Mouse (Mus musculus) liver, embryonic 15.5 days (tissue): Measurements from ENCODE around the gene Tmem170. TPM values are rescaled to one million over a fixed set of nuclear protein-coding genes. Genes with fewer than 3 reads are reported as not detected.

Experiments
- ATAC-seq: fragments of 200-750 bp; cut with Nextera tagmentation; 2 replicates; pipeline ENCODE4 v1.8.0; 2017; ENCODE audit warnings: moderate number of reproducible peaks, mild to moderate bottlenecking, moderate library complexity; ENCODE audit not compliant: insufficient read depth
- H3K27ac ChIP-seq: fragments of 300-500 bp; sonication (generic); replicated peaks from 2 replicates; pipeline ENCODE4 v1.5.1; 2015; ENCODE audit warnings: mild to moderate bottlenecking, inconsistent platforms
- H3K27me3 ChIP-seq: fragments of 300-500 bp; sonication (generic); 2 replicates; pipeline ENCODE4 v1.6.1; 2015; ENCODE audit warnings: mild to moderate bottlenecking, inconsistent platforms
- H3K36me3 ChIP-seq: fragments of 300-500 bp; sonication (generic); replicated peaks from 2 replicates; pipeline ENCODE4 v1.6.1; 2015; ENCODE audit warnings: moderate library complexity, mild to moderate bottlenecking, inconsistent platforms
- H3K4me1 ChIP-seq: fragments of 300-500 bp; sonication (generic); replicated peaks from 2 replicates; pipeline ENCODE4 v1.6.1; 2015; ENCODE audit warnings: inconsistent platforms
- H3K4me2 ChIP-seq: fragments of 300-500 bp; sonication (generic); 2 replicates; pipeline ENCODE4 v1.6.1; 2015; ENCODE audit warnings: moderate library complexity, mild to moderate bottlenecking, inconsistent platforms
- H3K4me3 ChIP-seq: fragments of 300-500 bp; sonication (generic); replicated peaks from 2 replicates; pipeline ENCODE4 v1.5.1; 2015; ENCODE audit warnings: mild to moderate bottlenecking, inconsistent platforms
- H3K9ac ChIP-seq: fragments of 300-500 bp; sonication (generic); 2 replicates; pipeline ENCODE4 v1.6.1; 2015; ENCODE audit warnings: moderate library complexity, mild to moderate bottlenecking, inconsistent platforms
- H3K9me3 ChIP-seq: fragments of 300-500 bp; sonication (generic); replicated peaks from 2 replicates; pipeline ENCODE4 v1.6.1; 2016; ENCODE audit warnings: inconsistent platforms
- WGBS: fragments of 180-500 bp; shearing (Covaris S2); methylation state at CpG from one replicate; pipeline ENCODE4 v1.1.7; 2015; ENCODE audit warnings: mixed read lengths; ENCODE audit not compliant: insufficient replicate concordance; 5-methylcytosine and 5-hydroxymethylcytosine counted together
- polyA plus RNA-seq: library from polyadenylated mRNA; unstranded; fragments of >200 nt; fragmentation: Nextera tagmentation; extraction: Ambion mirVana; gene quantifications from 2 replicates; pipeline ENCODE4 v1.2.1, GENCODE M21; 2015

The Tmem170 gene
- 3.6 and 4.4 TPM in 2 replicates for polyA plus RNA-seq

GRCm38 (mm10) chr8:111876355-111876948 lies at the start of gene Tmem170:
Gene Tmem170 (minus strand): TSS chr8:111876750.
- Histone ChIP-seq H3K9me3 (no peaks in the 10 kb centered on the region), H3K4me2 (peak within 1 kb of the TSS; percentile 96), H3K36me3 (no peaks in the 10 kb centered on the region), H3K9ac (peak within 1 kb of the TSS; percentile 82), H3K4me3 (peak within 1 kb of the TSS; percentile 90), H3K27me3 (no peaks in the 10 kb centered on the region), H3K27ac (peak within 1 kb of the TSS; percentile 86), H3K4me1 (peaks cover 19% of the 10 kb centered on the region)
- ATAC-seq: peak; percentile 99
- under 1% methylated on average over 53 of the region's 53 CpGs for WGBS

GRCm38 (mm10) chr8:111924976-111925375 lies 48.4 kb upstream of the Tmem170 start:
- Histone ChIP-seq H3K4me2 (no peak overlapping the region), H3K36me3 (no peaks in the 10 kb centered on the region), H3K27me3 (no peaks in the 10 kb centered on the region), H3K4me1 (peaks cover 40% of the 10 kb centered on the region), H3K27ac (peak overlapping the region; percentile 73), H3K4me3 (no peak overlapping the region), H3K9ac (peak overlapping the region; percentile 21; the same call in 1 of the 2 replicates), H3K9me3 (no peaks in the 10 kb centered on the region)
- WGBS: 22% methylated on average over 7 of the region's 7 CpGs
- ATAC-seq: no peak

- Histone ChIP-seq H3K9ac (no peak overlapping the region), H3K4me2 (no peak overlapping the region), H3K4me3 (no peak overlapping the region), H3K27ac (no peak overlapping the region), H3K9me3 (no peaks in the 10 kb centered on the region), H3K4me1 (peaks cover 24% of the 10 kb centered on the region), H3K27me3 (no peaks in the 10 kb centered on the region), H3K36me3 (no peaks in the 10 kb centered on the region)
- 25% methylated on average over 10 of the region's 10 CpGs for WGBS
- ATAC-seq: peak; percentile 38; the same call in 1 of the 2 replicates
These were observed 46.8 kb upstream of the Tmem170 start for GRCm38 (mm10) chr8:111923383-111923804.

GRCm38 (mm10) chr8:111920971-111921370 lies 44.4 kb upstream of the Tmem170 start:
- H3K27me3 ChIP-seq: no peaks in the 10 kb centered on the region
- H3K4me3 ChIP-seq: no peak overlapping the region
- no peaks in the 10 kb centered on the region for H3K36me3 ChIP-seq
- ATAC-seq: no peak
- H3K4me1 ChIP-seq: peaks cover 15% of the 10 kb centered on the region
- no peak overlapping the region for H3K4me2 ChIP-seq
- H3K9ac ChIP-seq: no peak overlapping the region
- H3K27ac ChIP-seq: no peak overlapping the region
- 52% methylated on average over 4 of the region's 4 CpGs for WGBS
- no peaks in the 10 kb centered on the region for H3K9me3 ChIP-seq

GRCm38 (mm10) chr8:111919663-111920062 lies 43.1 kb upstream of the Tmem170 start:
- no peak overlapping the region for H3K4me2 ChIP-seq
- H3K27me3 ChIP-seq: no peaks in the 10 kb centered on the region
- H3K9ac ChIP-seq: no peak overlapping the region
- no peak for ATAC-seq
- H3K36me3 ChIP-seq: no peaks in the 10 kb centered on the region
- WGBS: 63% methylated on average over 2 of the region's 2 CpGs
- H3K4me3 ChIP-seq: no peak overlapping the region
- no peaks in the 10 kb centered on the region for H3K9me3 ChIP-seq
- no peak overlapping the region for H3K27ac ChIP-seq
- peaks cover 7% of the 10 kb centered on the region for H3K4me1 ChIP-seq

- H3K4me3 ChIP-seq: no peak overlapping the region
- H3K9ac ChIP-seq: no peak overlapping the region
- ATAC-seq: no peak
- H3K9me3 ChIP-seq: no peaks in the 10 kb centered on the region
- peaks cover 63% of the 10 kb centered on the region for H3K27me3 ChIP-seq
- no peak overlapping the region for H3K4me2 ChIP-seq
- H3K4me1 ChIP-seq: no peaks in the 10 kb centered on the region
- no peak overlapping the region for H3K27ac ChIP-seq
- WGBS: 52% methylated on average over 12 of the region's 12 CpGs
- H3K36me3 ChIP-seq: no peaks in the 10 kb centered on the region
These were observed 36.4 kb upstream of the Tmem170 start for GRCm38 (mm10) chr8:111912860-111913432.

GRCm38 (mm10) chr8:111911572-111911971 lies 35.0 kb upstream of the Tmem170 start:
- H3K9ac ChIP-seq: no peak overlapping the region
- H3K36me3 ChIP-seq: no peaks in the 10 kb centered on the region
- H3K27me3 ChIP-seq: peaks cover 64% of the 10 kb centered on the region
- no peak overlapping the region for H3K4me3 ChIP-seq
- no peaks in the 10 kb centered on the region for H3K4me1 ChIP-seq
- H3K27ac ChIP-seq: no peak overlapping the region
- no peaks in the 10 kb centered on the region for H3K9me3 ChIP-seq
- WGBS: 48% methylated on average over 7 of the region's 7 CpGs
- H3K4me2 ChIP-seq: no peak overlapping the region
- no peak for ATAC-seq

- Histone ChIP-seq H3K27ac (no peak within 1 kb of the TSS), H3K27me3 (peaks cover 67% of the 10 kb centered on the region), H3K4me2 (peak within 1 kb of the TSS; percentile 13; the same call in 1 of the 2 replicates), H3K4me3 (no peak within 1 kb of the TSS), H3K9ac (no peak within 1 kb of the TSS), H3K9me3 (no peaks in the 10 kb centered on the region), H3K36me3 (no peaks in the 10 kb centered on the region), H3K4me1 (no peaks in the 10 kb centered on the region)
- ATAC-seq: no peak
- 9% methylated on average over 47 of the region's 47 CpGs for WGBS
These were observed 33.3 kb upstream of the Tmem170 start, which contains the start of gene Chst5 for GRCm38 (mm10) chr8:111909621-111910450. Gene Chst5 (minus strand): TSS chr8:111910447.

GRCm38 (mm10) chr8:111905500-111906121 lies 29.1 kb upstream of the Tmem170 start:
- H3K27ac ChIP-seq: no peak overlapping the region
- H3K4me3 ChIP-seq: no peak overlapping the region
- H3K9me3 ChIP-seq: no peaks in the 10 kb centered on the region
- H3K9ac ChIP-seq: no peak overlapping the region
- no peaks in the 10 kb centered on the region for H3K36me3 ChIP-seq
- peaks cover 35% of the 10 kb centered on the region for H3K27me3 ChIP-seq
- no peaks in the 10 kb centered on the region for H3K4me1 ChIP-seq
- WGBS: 37% methylated on average over 8 of the region's 8 CpGs
- ATAC-seq: no peak
- no peak overlapping the region for H3K4me2 ChIP-seq

GRCm38 (mm10) chr8:111902080-111902479 lies 25.5 kb upstream of the Tmem170 start:
- Histone ChIP-seq H3K9me3 (no peaks in the 10 kb centered on the region), H3K27ac (no peak overlapping the region), H3K4me3 (no peak overlapping the region), H3K27me3 (peaks cover 14% of the 10 kb centered on the region), H3K9ac (no peak overlapping the region), H3K4me1 (no peaks in the 10 kb centered on the region), H3K4me2 (no peak overlapping the region), H3K36me3 (no peaks in the 10 kb centered on the region)
- ATAC-seq: no peak
- WGBS: 53% methylated on average over 5 of the region's 5 CpGs

- 39% methylated on average over 10 of the region's 10 CpGs for WGBS
- peaks cover 4% of the 10 kb centered on the region; the same call in 1 of the 2 replicates for H3K27me3 ChIP-seq
- no peak for ATAC-seq
These were observed 22.0 kb upstream of the Tmem170 start for GRCm38 (mm10) chr8:111898586-111898985.

More at GRCm38 (mm10) chr8:111898586-111898985, 22.0 kb upstream of the Tmem170 start:
- Histone ChIP-seq H3K27ac (no peak overlapping the region), H3K9ac (no peak overlapping the region), H3K9me3 (no peaks in the 10 kb centered on the region), H3K36me3 (no peaks in the 10 kb centered on the region), H3K4me2 (no peak overlapping the region), H3K4me3 (no peak overlapping the region), H3K4me1 (no peaks in the 10 kb centered on the region)
